Comparison of ENCODE assay signal across 9 mouse cellular contexts in genomic region chr6:84583371-84583770, GRCm38 (mm10). TPM values are rescaled to one million over a fixed set of nuclear protein-coding genes. Genes with fewer than 3 reads are reported as not detected.
DNase-seq lines count a peak whose midpoint lies in the region; ATAC-seq and TF ChIP-seq lines count a peak whose summit lies in the region.
"Had no signal": no experiment of that assay in that cellular context is flagged by ENCODE, and none has a peak within 500 bp of the region (broad histone marks: within the 10 kb centered on the region; RNA-seq: fewer than 3 reads in every experiment).

No protein-coding gene starts in this region.

- peak overlapping the region; percentile 47 for H3K4me3 ChIP-seq in forebrain, embryonic 12.5 days (replicated peaks)
- H3K4me3 ChIP-seq in heart, postnatal 0 days (ENCODE audit: low read depth, low read length) = peak overlapping the region; percentile 52
- H3K4me3 ChIP-seq in lung, embryonic 16.5 days (ENCODE audit: low read length) = peak overlapping the region; percentile 57

- no peaks in the 10 kb centered on the region for H3K9me3 ChIP-seq in forebrain, embryonic 12.5 days
- no peaks in the 10 kb centered on the region for H3K9me3 ChIP-seq in heart, postnatal 0 days (replicated peaks; ENCODE audit: control insufficient read depth, low read length)
- H3K9me3 ChIP-seq in lung, embryonic 16.5 days (ENCODE audit: control insufficient read depth, low read length) = no peaks in the 10 kb centered on the region

- TF ChIP-seq EP300 in heart, postnatal 0 days (IDR thresholded peaks at IDR 0.05; ENCODE audit: low read depth) = no peak

- peaks cover 55% of the 10 kb centered on the region for H3K4me1 ChIP-seq in forebrain, embryonic 12.5 days
- H3K4me1 ChIP-seq in heart, postnatal 0 days (ENCODE audit: control insufficient read depth, insufficient read depth) = peaks cover 36% of the 10 kb centered on the region
- H3K4me1 ChIP-seq in lung, embryonic 16.5 days (replicated peaks; ENCODE audit: control insufficient read depth, insufficient read depth, low read length) = peaks cover 67% of the 10 kb centered on the region

- TF ChIP-seq CTCF in heart, postnatal 0 days (IDR thresholded peaks at IDR 0.05; ENCODE audit: low read depth) = no peak

- peak; percentile 49; the same call in 1 of the 2 replicates for ATAC-seq in forebrain, embryonic 12.5 days (ENCODE audit: low FRiP score)
- peak; percentile 71 for ATAC-seq in heart, postnatal 0 days (ENCODE audit: insufficient read depth, low read depth)
- ATAC-seq in lung, embryonic 16.5 days (ENCODE audit: low read depth) = peak; percentile 79

- WGBS in forebrain, embryonic 12.5 days = under 1% methylated on average over 25 of the region's 26 CpGs
- WGBS in heart, postnatal 0 days = under 1% methylated on average over 26 of the region's 26 CpGs
- 0% methylated on average over 26 of the region's 26 CpGs for WGBS in lung, embryonic 16.5 days

- H3K27me3 ChIP-seq in forebrain, embryonic 12.5 days = peaks cover 91% of the 10 kb centered on the region
- peaks cover 84% of the 10 kb centered on the region for H3K27me3 ChIP-seq in heart, postnatal 0 days (ENCODE audit: control insufficient read depth, insufficient read depth, low read length)
- H3K27me3 ChIP-seq in lung, embryonic 16.5 days (ENCODE audit: control insufficient read depth, insufficient read depth, low read depth, low read length) = peaks cover 78% of the 10 kb centered on the region

- H3K36me3 ChIP-seq in forebrain, embryonic 12.5 days (replicated peaks) = no peaks in the 10 kb centered on the region
- no peaks in the 10 kb centered on the region for H3K36me3 ChIP-seq in heart, postnatal 0 days (replicated peaks; ENCODE audit: control insufficient read depth, insufficient read depth, low read length)
- H3K36me3 ChIP-seq in lung, embryonic 16.5 days (ENCODE audit: control insufficient read depth, insufficient read depth, low read length) = no peaks in the 10 kb centered on the region

- H3K9ac ChIP-seq in forebrain, embryonic 12.5 days = no peak overlapping the region
- no peak overlapping the region for H3K9ac ChIP-seq in heart, postnatal 0 days (replicated peaks; ENCODE audit: low read depth, low read length)
- peak overlapping the region; percentile 41; the same call in 1 of the 2 replicates for H3K9ac ChIP-seq in lung, embryonic 16.5 days (ENCODE audit: low read length)

- no peak overlapping the region for H3K27ac ChIP-seq in forebrain, embryonic 12.5 days
- H3K27ac ChIP-seq in heart, postnatal 0 days (ENCODE audit: low read depth) = no peak overlapping the region
- peak overlapping the region; percentile 36 for H3K27ac ChIP-seq in lung, embryonic 16.5 days (ENCODE audit: low read length)

- peak; percentile 27 to 29 for DNase-seq in spleen, adult 18-20 months
- no peak for DNase-seq in spleen, adult 12 weeks (ENCODE audit: low spot score)
- peak; percentile 68 for DNase-seq in heart, postnatal 0 days (ENCODE audit: low spot score)
- peak; percentile 87 for DNase-seq in kidney, postnatal 10 days
- peak; percentile 71 for DNase-seq in right cerebral cortex, adult 18-20 months
- peak; percentile 82 to 84 for DNase-seq in urinary bladder, postnatal 4 days (ENCODE audit: low spot score in 2 of 2)

- H3K4me2 ChIP-seq in forebrain, embryonic 12.5 days = peak overlapping the region; percentile 91
- peak overlapping the region; percentile 79 for H3K4me2 ChIP-seq in heart, postnatal 0 days (ENCODE audit: low read depth, low read length)
- peak overlapping the region; percentile 89 for H3K4me2 ChIP-seq in lung, embryonic 16.5 days (ENCODE audit: low read depth, low read length)

RNA-seq across cellular contexts. Expression of gene Cyp26b1, which starts 10.3 kb away (rescaled TPM):
- polyA plus RNA-seq in forebrain, embryonic 12.5 days (2016; fragmentation: Nextera tagmentation; extraction: Ambion mirVana) = 1.4 and 1.9 TPM in 2 replicates
- total RNA-seq in heart, postnatal 0 days (2014; rRNA removed; ENCODE audit: low replicate concordance) = 2.9 TPM in 1 of 2 replicates, not detected in the other
- 0.40 and 0.46 TPM in 2 replicates for polyA plus RNA-seq in heart, postnatal 0 days (2015; fragmentation: Nextera tagmentation; extraction: Ambion mirVana)
- polyA plus RNA-seq in lung, embryonic 16.5 days (2015; fragmentation: Nextera tagmentation; extraction: Ambion mirVana) = 2.3 and 2.9 TPM in 2 replicates
- total RNA-seq: neutrophil, adult 5-6 weeks had no signal
